Mouse (Mus musculus): ENCODE results near the gene Itga9.

The Itga9 gene

DNA sequence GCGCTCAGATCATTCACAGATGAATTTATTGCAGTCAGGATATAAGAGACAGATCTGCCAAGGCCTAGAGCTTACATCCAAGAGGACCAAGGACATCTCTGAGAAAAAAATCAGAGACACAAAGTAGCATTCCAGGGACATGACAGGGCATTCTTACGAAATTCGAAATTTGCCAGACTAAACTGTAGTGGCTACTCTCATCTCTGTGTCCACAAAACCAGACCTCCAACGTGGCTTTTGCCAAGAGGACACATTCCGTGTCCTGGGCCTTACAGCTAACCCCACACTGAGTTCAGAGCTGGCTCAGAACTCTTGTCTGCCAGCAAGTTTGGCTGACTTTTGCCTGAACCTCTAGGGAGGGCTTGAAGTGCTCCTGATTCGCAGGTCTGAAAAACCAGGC, 279.3 kb downstream of the Itga9 start:
- DNase-seq = no peak

DNA sequence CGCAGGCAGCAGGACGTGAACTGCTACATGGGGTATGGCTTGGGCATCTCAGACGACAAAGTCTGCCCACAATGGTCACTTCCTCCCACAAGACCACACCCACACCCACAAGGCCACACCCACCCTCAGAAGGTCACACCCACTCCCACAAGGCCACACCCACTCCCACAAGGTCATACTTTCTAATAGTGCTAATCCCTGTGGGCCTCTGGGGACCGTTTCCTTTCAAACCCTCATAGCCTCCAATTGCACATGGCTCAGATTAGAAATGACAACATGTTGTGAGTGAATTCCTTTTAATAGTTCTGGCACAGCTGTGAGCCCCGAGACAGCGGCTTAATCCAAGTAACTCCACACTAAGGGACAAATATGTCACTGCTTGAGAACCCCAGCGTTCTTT, 280.7 kb downstream of the Itga9 start:
- no peak for DNase-seq

DNA sequence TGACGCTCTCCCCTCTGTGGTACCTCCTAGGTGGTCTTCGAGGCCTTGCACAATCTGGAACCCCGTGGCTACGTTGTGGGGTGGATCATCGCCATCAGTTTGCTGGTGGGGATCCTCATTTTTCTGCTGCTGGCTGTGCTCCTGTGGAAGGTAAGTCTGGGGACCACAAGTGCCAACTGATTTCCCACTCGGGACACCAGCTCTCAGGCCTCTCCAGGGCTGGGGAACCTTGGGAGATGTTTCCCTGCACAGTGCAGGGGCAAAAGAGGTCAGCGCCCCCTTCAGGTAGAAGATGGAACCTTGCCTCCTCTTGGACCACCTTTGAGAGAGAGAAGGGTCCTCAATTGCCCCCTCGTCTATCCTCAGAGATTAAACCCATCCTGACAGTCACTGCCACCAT, 281.2 kb downstream of the Itga9 start:
- peak; percentile 31 for DNase-seq

DNA sequence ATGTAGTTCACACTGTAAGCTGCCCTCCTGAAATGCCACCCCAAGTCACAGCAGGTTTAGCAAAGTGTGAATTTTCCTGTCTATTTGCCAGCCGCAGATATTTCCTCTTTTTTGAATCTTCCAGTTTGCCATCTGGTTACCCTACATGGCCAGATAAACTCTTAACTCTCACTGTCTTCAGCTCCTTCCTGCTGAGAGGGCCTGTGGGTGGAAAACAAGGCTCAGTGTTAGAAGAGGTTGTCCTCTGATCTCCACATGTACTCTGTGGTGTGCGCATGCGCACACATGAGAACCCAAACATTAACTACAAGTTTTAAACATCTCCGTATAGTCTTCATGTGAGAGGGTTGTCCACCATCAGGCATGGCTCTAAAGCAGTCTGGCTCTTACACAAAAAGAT, 283.7 kb downstream of the Itga9 start:
- DNase-seq = peak; percentile 40

DNA sequence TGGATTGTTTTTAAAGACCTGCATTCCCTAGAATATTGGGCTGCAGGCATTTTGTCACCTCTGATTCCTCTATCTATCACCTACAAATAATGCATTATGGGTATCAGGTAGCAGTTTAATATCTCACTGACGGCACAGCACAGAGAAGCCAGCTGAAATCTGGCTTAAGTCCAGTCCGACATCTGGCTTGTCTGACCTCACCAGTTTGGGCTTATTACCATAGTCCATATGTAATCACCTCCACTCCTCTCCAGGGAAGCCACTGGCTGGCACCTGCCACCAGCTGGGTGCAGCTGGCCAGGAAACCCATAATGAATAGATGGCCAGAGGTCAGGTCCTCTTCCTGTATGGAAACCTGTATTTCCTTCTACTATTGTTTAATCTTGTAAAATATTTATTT, 284.2 kb downstream of the Itga9 start:
- no peak for DNase-seq

DNA sequence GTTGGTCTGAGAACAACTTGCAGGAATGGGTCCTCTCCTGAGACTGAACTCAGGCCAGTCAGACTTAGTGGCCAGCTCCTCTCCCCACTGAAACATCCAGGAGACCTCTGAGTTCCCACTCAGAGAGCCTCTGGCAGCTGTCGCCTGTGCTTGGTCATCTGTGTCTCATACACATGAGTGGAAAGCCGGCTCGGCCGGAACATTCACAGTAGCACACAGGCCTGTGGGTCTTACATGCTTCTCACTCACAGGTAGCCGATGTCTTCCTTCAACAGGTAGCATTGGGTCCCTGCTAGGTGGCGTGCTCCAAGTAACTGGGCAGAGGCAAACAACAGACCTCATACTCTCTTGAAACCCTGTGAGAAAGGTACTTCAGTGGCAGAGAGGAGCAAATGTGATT, 284.6 kb downstream of the Itga9 start:
- DNase-seq = no peak

DNA sequence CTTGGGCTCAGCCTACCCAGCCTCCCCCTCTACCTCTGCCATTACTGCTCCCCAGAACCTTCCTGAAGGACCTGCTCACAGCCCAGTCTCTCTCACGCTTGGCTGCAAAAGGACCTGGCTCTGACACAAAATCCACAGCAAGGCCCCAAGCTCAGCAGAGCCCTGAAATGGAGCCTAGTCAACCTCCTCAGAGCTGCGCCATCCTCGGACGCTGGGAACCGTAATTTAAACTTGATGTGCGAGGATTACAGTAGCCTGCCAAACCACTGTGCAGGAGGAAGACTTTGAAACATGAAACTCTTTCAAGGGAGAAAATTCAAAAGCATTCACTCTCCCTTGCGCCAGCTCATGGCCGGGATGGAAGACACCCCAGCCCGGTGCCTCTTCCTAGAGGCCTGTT, 285.1 kb downstream of the Itga9 start:
- DNase-seq = no peak

DNA sequence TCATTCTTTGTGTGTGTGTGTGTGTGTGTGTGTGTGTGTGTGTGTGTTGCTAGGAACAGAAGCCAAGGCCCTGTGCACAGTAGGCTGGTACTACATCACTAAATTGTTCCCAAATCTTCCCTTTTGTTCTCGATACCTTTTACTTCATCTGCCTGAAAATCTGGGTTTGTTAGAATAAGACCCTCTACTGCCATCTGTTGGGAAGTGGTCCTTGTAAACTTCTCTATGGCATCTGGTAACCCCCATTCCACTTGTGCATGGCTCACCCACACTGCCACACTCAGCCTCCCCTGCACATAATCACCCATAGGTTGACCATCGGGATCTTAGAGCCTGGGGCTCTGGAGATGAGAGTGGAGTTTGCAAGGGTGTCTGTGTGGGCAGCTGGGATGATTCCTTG, 288.6 kb downstream of the Itga9 start:
- DNase-seq = no peak

DNA sequence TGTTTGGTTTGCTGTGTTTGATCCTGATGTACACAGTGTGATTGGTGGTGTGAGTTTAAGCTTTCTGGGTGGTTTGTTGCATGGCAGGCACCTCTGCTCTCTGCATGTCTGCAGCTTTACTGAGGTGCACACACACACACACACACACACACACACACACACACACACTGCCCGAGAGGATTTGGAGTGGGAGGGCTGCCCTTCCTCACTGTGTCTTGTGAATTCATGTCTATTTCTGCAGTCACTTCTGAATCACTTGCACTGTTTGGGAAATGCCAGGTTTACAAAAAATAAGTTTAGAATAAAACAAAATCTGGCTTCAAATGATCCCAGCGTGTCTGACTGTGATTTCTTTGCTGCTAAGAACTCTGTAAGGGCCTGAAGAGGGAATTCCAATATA, 294.2 kb downstream of the Itga9 start:
- DNase-seq = no peak

DNA sequence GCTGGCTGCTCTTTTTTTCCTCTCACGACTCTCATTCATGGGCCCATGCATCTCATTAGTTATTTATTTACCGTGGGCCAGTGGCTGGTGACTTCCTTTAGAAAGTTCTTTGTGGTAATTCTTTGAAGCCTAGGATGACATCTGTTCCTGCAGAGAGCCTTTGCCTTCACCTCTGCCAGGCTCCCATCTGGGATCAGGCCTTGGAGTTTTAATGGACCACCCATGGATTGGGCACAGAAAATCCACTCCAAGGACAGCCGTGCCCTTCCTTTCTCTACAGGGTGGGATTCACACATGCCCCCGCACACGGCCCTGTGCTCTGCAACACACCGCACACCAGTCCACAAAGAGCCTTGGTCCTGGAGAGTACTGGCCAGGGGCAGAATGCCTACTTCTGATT, 295.4 kb downstream of the Itga9 start:
- no peak for DNase-seq

DNA sequence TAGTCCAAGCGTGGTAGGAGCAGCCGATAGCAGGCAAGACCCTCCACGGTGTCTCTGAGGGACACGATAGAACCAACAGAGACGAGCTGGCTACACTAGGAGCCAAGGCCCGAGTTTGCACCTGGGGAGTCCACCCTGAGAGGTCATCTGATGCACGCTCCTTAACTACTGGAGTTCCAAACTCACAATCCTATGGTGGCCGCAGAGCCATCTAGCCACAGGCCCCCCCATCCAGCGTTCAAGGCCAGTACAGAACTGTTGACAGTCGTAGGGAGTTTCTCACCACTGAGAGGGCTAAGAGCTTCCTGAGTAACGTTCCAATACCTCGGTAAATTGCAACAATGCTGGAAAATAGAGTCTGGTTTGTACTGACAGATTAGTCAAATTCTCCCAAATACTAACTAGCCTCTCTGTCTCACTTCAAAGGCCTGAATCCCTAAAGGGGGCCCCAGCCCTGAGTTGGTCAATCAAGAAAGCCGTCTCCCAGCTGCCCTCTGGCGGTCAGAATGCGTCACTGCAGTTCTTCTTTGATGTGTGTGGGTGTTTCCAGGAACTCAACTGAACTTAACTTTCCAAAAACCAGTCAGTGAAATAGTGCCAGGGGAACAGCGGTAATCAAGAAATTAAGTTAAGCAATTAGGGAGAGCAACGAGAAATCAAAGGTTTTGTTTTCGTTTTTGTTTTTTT, 301.6 kb downstream of the Itga9 start:
- peak; percentile 81 for DNase-seq

DNA sequence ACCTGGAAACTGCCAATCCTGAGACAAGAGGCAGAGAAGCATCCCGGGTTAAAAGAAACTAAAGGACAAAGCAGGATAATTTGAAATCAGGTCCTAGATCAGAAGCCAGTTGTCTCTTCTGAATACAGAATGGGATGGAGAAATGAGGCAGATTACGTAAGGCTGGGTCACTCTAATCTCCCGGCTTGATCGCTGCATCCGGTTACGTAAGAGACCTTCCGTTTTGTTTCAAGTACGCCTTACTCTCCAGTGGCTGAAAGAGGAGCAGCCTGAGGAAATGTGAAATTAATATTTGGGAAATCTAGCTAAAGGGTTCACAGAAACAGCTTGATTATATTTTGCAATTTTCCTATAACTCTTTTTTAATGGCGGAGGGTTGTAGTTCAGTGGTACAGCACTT, 306.6 kb downstream of the Itga9 start:
- no peak for DNase-seq

DNA sequence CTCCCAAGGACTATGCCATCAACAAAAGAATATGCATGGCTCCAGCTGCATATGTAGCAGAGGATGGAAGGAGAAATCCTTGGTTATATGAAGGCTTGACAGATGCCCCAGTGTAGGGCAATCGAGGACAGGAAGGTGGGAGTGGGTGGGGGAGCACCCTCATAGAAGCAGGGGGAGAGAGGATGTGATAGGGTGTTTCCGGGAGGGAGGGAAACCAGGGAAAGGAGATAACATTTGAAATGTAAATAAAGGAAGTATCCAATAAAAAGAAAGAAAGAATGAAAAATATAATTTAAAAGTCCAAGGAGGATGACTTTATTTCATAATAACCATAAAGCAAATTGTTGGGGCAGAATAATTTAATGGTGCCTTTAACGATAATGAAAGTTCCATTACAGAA, 307.1 kb downstream of the Itga9 start:
- no peak for DNase-seq

DNA sequence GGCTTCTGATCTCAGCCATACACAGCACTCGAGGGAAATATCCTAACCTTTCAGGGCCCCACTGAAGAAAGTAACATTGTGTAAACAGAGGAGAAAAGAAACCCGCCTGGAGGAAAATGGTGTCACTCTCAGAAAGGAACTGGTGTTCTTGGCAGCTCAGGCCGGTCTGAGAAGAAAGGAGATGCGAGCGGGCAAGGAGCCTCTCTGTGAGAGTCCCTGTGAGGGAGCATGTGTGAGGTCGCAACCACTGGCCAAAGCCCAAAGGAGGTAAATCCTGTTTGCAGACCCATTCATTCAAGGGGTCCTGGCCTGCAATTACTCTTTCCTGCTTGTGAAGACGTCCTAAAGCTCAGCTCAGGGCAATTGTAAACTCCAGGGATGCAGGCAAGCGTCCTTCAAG, 308.1 kb downstream of the Itga9 start:
- DNase-seq = no peak

DNA sequence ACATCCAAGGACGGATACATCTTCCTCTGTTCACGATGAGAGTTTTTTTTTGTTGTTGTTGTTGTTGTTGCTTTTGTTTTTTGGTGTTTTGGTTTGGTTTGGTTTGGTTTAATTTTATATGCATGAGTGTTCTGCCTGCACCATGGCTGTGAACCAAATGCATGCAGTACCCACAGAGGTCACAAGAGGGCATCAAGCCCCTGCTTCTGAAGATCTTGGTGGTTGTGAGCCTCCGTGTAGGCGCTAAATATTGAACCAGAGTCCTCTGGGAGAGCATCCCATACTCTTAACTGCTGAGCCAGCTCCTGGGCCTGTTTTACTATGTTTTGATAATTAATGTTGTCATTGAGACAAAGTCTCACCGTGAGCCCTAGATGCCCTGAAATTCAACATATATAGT, 308.8 kb downstream of the Itga9 start:
- DNase-seq = peak; percentile 71

DNA sequence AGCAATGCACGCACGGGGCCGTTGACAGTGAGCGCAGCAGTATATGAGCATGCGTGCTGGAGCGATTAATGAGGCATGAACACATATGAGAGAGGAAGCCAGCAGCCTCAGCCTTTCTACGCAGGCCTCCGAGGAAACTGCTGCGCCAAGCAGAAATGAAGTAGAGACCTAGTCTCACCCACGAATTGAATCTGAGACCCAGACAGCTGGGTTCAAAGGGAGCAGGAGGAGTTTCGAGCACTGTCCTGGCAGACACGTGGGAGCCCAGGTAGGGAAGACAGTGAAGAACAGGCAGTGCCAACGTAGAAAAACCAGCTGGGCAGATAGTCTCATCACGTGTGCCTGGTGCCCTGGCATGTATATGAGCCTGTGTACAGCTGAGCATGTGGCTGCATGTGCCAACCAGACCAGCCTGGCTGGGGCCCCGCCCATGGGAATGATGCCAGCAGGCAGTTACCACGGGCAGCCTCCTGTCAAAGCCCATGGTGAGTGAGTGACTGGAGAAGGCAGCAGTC, 313.2 kb downstream of the Itga9 start:
- DNase-seq = no peak

DNA sequence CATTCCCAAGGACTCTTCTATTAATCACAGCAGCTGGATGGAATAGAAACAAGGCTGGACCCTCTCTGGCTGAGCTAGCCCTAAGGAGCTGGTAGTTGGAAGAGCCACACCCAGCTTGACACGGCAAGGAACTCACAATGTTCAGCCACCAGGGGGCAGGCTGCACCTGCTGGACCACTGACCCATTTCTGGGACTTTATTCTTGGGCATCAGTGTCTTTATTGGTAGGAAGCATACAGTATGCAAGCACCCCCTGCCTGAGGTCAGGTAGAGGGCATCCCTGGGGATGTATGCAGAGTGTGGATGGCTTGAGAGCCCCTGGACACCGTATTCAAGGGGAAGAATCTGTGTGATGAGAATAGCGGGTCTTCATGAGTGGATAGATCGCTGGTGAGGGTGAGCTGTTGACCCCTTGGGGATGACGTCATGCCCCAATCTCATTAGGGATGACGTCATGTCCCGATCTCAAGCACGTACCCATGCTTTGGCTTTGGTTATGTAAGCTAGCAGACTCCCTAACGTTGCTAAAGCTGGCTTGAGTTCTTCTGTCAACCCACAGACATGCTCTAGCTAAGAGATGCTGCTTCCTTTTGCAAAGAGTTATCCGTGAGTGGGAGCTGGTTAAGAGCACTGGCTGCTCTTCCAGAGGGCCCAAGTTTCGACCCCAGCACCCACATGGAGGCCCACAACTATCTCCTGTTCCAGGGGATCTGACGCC, 314.5 kb downstream of the Itga9 start:
- peak; percentile 91 for DNase-seq

DNA sequence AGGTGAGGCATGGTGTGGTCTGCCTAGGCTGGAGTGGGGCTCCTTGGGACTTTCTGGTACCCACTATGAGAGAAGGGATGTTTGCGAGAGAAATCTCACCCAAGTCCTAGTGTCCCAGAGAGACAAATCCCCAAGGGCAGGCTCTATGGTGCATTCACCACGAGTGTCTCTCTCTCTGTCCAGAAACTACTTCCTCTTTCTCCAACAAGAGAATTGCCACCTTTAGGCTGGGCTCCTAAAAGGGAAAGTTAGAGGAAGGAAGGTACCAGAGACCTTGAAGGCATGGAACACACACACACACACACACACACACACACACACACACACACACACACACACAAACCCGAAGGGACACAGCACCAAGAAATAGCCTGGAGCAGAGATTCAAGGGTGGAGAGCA, 315.4 kb downstream of the Itga9 start:
- DNase-seq = no peak

DNA sequence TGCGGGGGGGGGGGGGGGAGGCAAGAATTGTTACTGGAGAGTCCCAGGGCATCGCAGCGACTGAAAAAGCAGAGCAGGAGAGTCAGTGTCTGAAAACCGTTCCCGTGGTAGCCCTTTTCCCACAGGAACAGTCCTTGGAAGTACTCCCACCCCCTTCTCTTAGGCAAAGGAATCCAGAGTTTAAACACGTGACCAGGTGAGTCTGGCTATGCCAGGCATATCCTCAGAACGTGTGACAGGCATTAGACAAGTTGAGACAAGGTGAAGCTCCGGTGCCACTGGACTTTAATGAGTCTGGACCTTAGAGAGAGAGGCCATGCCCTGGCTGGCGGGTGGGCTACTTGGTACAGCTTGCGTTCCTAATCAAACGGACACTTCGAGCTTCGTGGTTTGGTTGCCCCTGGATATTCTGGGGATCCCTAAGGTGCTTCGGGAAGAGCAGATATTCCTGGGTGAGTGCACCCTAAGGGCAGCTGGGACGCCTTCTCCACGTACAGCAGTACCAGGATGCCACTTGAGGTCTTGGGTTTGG, 318.1 kb downstream of the Itga9 start:
- peak; percentile 21 for DNase-seq

DNA sequence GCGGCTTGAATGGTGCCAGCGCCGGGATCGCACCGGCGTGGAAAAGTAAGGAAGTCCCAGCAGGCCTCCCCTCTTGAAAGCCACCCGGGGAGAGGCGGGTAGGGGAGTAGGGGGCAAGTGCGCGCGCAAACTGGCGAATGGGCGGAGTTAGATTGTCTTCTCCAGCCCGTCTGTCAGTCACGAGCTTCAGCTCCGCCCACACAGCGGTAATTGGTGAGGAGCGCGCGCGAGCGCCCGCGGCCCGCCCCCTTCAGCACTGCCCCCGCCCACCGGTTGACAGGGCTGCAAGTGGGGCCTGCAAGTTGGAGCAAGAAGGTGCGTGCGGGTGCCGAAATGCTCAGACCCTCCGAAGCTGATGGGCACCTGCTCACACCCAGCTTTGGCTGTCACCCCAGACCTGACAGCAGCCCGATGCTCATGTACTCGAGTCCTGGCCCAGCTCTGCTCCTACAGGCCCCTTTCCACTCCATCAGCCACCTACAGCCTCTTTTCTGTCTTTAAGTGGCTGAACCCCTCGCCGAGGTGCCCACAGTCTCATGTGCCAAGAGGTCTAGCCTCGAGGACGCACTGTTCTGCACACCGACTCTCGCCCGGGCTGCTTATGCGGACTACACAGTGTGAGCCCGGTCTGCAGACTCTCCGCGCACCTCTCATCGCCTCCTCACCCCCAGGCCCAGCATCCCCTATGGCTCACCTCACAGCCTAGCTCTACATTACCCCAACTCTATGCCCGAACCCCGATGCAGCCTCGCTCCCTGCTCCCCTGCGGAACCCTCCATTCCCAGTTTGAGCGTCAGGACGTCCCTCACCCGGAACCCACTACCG, 319.0 kb downstream of the Itga9 start:
- peak; percentile 100 for DNase-seq

DNA sequence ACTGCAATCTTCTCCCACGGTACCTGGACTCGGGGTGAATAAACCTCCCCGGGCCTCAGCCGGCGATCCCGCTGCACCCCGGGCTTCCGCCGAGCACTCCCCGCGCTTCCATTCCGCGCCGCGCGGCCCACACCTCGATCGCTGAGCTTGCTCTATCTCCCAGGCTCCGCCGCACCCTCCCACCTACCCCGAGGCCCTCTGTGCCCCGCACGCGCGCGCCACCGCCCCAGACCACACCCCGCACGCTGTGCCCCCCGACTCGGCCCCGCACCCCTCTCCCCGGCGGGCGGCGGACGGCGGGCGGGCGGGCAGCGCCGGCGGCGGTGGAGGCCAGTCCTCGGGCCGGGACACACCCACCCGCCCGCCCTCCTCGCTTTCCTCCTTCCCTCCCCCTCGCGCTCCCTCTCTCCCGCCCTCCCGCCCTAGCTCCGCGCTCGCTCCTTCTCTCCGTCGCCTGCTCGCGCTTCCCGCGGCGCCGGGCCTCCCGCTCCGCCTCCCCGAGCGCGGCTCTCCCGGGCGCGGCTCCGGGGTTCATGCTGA, 319.7 kb downstream of the Itga9 start, which contains the start of gene Ctdspl:
Ctdspl (plus strand) TSS at position 343 of the 540 bp plus-strand sequence.
- peak; percentile 81 for DNase-seq

DNA sequence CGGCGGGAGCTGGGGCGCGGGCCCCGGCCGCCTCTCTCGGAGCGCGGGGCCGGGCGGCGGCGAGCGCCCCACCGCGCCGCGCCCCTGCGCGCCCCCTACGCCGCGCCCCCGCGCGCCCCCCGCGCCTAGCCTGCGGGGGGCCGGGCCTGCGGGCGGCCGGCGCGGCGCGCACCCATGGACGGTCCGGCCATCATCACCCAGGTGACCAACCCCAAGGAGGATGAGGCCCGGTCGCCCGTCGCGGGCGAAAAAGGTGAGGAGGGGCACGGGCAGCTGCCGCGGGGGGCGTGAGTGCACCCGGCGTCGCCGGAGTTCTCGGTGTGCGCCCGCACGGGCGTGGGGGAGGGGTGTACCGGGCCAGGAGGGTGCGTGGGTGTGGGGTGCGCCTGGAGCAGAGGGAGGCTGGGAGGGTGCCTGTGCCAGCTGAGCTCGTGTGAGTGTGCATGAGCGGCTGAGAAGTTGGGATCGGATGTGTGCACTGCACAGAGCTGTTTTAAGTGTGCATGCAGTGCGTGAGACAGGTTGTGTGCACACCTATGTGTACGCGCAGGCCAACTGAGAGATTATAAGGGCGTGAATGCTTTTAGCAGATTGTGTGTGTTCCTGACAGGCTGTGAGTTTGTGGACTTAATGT, 320.3 kb downstream of the Itga9 start:
- peak; percentile 83 for DNase-seq

DNA sequence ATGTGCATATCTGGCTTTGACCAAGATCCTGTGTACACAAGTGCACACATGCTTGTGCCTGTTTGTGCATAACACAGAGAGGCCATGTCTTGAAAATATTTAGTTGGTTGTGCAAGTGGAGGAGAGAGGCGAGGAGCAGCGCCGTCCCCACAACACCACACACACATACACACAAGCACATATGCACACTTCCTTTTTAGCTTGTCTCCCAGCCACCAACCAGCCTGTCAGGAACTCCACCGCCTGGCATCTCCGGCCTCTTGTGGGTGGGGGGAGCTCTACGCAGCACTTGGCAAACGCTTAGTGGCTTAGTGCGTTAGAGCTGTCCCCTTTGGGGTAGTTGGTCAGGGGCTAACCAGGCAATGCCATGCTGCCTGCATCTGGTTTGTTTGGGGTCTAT, 321.0 kb downstream of the Itga9 start:
- DNase-seq = peak; percentile 54
